Mouse (Mus musculus): ENCODE measurements around the gene Tbc1d10a.

The Tbc1d10a gene

DNA sequence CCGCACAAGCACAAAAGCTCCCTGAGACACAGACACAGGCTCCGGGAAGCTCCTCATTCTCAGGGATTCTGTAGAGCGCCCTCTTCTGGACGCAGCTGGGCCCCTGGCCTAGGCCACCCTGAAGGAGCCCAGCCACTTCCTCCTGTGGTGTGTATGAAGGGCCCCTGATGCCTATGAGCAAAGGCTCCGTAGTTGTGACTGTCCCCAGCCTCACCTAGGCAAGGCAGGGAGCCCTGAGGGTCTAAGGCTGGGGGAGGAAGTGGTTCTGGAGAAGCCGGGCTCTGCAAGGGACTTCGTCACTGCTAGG lies 74.6 kb downstream of the Tbc1d10a start:
- in situ Hi-C loops (cut with MboI; ENCODE audit: low sequenced_read_pairs), result no loop called here

DNA sequence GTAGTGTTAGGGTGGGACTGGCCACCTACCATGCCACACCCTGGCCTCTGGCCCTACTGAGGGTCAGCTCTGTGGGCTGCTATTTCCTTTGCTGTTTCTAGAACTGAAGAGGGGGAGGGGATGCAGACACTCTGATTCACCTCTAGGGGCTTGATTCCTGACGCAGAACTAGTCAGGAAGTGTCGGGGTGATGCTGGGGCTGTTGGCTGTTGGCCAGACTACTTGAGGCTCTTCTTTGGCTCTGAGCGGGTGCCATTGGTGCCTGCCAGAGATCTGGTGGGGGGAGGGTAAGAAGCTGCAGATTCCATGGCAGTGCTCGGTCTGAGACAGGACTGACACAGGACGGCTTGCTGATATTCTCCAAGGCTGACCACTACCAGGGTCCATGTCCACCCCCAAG lies 75.4 kb downstream of the Tbc1d10a start:
- in situ Hi-C loops (cut with MboI; ENCODE audit: low sequenced_read_pairs), result no loop called here

DNA sequence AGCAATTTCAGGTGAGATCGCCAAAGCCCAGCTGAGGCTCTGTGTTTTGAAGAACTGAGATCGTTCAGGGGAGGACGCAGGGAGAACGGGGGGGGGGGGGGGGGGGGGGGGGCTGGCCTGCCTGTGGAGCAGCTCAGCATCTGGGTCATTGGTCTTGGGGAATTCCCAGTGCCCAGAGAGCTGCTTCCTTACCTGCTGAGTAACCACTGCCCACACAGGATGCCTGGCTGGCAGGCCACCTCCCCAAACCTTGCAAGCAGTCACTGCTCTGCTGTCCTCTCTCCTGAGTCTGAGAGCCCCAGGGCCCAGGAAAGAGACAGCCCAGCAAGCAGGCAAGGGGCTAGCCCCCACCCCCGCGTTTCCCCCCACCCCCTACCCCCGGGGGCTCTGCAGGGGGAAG lies 76.3 kb downstream of the Tbc1d10a start:
- in situ Hi-C loops (cut with MboI; ENCODE audit: low sequenced_read_pairs), result no loop called here

DNA sequence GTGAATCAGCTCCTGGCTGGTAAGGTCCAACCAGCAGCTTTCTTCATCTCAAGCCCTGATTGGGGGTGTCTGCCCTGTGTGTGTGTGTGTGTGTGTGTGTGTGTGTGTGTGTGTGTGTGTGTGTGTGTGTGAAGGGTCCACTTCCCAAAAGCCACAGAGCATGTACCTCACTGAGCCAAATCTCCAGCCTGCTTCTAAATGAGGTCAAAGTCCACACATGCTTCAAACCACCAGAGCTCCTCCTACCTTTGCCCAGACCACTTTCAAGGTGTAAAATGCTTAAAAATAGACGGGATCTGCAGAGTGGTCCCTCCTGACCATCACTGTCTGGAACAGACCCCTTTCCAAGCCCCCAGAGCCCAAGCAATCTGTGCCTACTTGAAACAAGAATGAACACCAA lies 76.7 kb downstream of the Tbc1d10a start:
- in situ Hi-C loops (cut with MboI; ENCODE audit: low sequenced_read_pairs), result no loop called here

DNA sequence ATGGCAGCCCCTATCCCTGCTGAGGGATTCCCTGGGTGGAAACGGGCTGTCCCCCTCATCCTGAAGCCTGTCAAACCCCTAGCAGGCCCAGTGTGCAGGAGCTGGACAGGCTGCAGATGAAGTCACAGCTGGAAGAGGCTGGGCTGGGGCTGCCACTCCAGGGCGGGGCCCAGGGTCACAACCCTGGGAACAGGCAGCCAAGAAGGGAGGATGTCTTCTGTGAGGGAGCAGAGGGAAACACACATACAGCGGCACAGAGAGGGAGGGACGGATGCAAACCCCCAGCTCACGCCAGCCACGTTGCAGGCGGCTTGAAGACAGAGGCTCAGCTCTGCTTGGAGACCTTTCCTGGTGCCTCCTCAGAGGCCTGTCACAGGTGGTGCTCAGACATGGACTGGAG lies 77.5 kb downstream of the Tbc1d10a start:
- in situ Hi-C loops (cut with MboI; ENCODE audit: low sequenced_read_pairs), result no loop called here
